Mouse (Mus musculus) liver, embryonic 12.5 days (tissue): ENCODE data around the gene Bbs5. TPM values are rescaled to one million over a fixed set of nuclear protein-coding genes. Genes with fewer than 3 reads are reported as not detected.
"Not testable (repeated sequence)": the region's sequence is repeated elsewhere in the genome, so short reads cannot be mapped to it uniquely, and the experiment has no call there.

ENCODE experiments used
- ATAC-seq: fragments of 200-750 bp; cut with Nextera tagmentation; 2 replicates; pipeline ENCODE4 v1.8.0; 2017; ENCODE audit warnings: moderate number of reproducible peaks, mild to moderate bottlenecking, moderate library complexity
- H3K27ac ChIP-seq: fragments of 300-500 bp; sonication (generic); 2 replicates; pipeline ENCODE4 v1.5.1; 2016; ENCODE audit warnings: mild to moderate bottlenecking
- H3K27me3 ChIP-seq: fragments of 300-500 bp; sonication (generic); replicated peaks from 2 replicates; pipeline ENCODE4 v1.6.1; 2016; ENCODE audit warnings: mild to moderate bottlenecking, moderate library complexity
- H3K36me3 ChIP-seq: fragments of 300-500 bp; sonication (generic); 2 replicates; pipeline ENCODE4 v1.6.1; 2016; ENCODE audit warnings: mild to moderate bottlenecking, moderate library complexity
- H3K4me1 ChIP-seq: fragments of 300-500 bp; sonication (generic); 2 replicates; pipeline ENCODE4 v1.6.1; 2016
- H3K4me2 ChIP-seq: fragments of 300-500 bp; sonication (generic); 2 replicates; pipeline ENCODE4 v1.6.1; 2016; ENCODE audit warnings: mild to moderate bottlenecking, moderate library complexity
- H3K4me3 ChIP-seq: fragments of 300-500 bp; sonication (generic); 2 replicates; pipeline ENCODE4 v1.5.1; 2016; ENCODE audit warnings: mild to moderate bottlenecking, moderate library complexity
- H3K9ac ChIP-seq: fragments of 300-500 bp; sonication (generic); 2 replicates; pipeline ENCODE4 v1.6.1; 2016; ENCODE audit warnings: mild to moderate bottlenecking, moderate library complexity
- H3K9me3 ChIP-seq: fragments of 300-500 bp; sonication (generic); replicated peaks from 2 replicates; pipeline ENCODE4 v1.6.1; 2016; ENCODE audit warnings: mild to moderate bottlenecking, moderate library complexity
- WGBS: fragments of 180-500 bp; shearing (Covaris S2); methylation state at CpG from one replicate; pipeline ENCODE4 v1.1.7; 2016; ENCODE audit not compliant: insufficient replicate concordance; 5-methylcytosine and 5-hydroxymethylcytosine counted together
- polyA plus RNA-seq: library from polyadenylated mRNA; unstranded; fragments of >200 nt; fragmentation: Nextera tagmentation; extraction: Ambion mirVana; gene quantifications from 2 replicates; pipeline ENCODE4 v1.2.1, GENCODE M21; 2016

Gene Bbs5
- polyA plus RNA-seq, 1 experiment from 2014 or later: 4.9 TPM

GRCm38 (mm10) chr2:69675266-69675665, 28.3 kb downstream of the Bbs5 start:
- Histone ChIP-seq H3K4me1 (no peaks in the 10 kb centered on the region), H3K4me2 (no peak overlapping the region), H3K36me3 (no peaks in the 10 kb centered on the region), H3K27me3 (no peaks in the 10 kb centered on the region), H3K4me3 (no peak overlapping the region), H3K9ac (no peak overlapping the region), H3K27ac (no peak overlapping the region), H3K9me3 (no peaks in the 10 kb centered on the region)
- 80% methylated on average over 9 of the region's 9 CpGs for WGBS
- ATAC-seq: no peak

GRCm38 (mm10) chr2:69676713-69677112, 29.7 kb downstream of the Bbs5 start:
- Histone ChIP-seq H3K36me3 (no peaks in the 10 kb centered on the region), H3K9me3 (no peaks in the 10 kb centered on the region), H3K9ac (no peak overlapping the region), H3K4me3 (no peak overlapping the region), H3K27ac (no peak overlapping the region), H3K4me2 (no peak overlapping the region), H3K4me1 (no peaks in the 10 kb centered on the region), H3K27me3 (no peaks in the 10 kb centered on the region)
- 30% methylated on average over 2 of the region's 2 CpGs for WGBS
- ATAC-seq: no peak

GRCm38 (mm10) chr2:69677215-69677614, 30.2 kb downstream of the Bbs5 start:
- H3K4me2 ChIP-seq, H3K4me3 ChIP-seq, H3K4me1 ChIP-seq, H3K27me3 ChIP-seq, H3K27ac ChIP-seq, H3K36me3 ChIP-seq, ATAC-seq, H3K9me3 ChIP-seq, H3K9ac ChIP-seq: not testable (repeated sequence)
- 68% methylated on average over 2 of the region's 2 CpGs for WGBS

- Histone ChIP-seq H3K36me3 (no peaks in the 10 kb centered on the region), H3K27me3 (no peaks in the 10 kb centered on the region), H3K27ac (no peak overlapping the region), H3K4me1 (no peaks in the 10 kb centered on the region), H3K4me3 (no peak overlapping the region), H3K9ac (no peak overlapping the region), H3K4me2 (no peak overlapping the region), H3K9me3 (no peaks in the 10 kb centered on the region)
- ATAC-seq: no peak
- WGBS: 56% methylated on average over 6 of the region's 6 CpGs
Observed at GRCm38 (mm10) chr2:69679990-69680389, 33.0 kb downstream of the Bbs5 start.

DNA sequence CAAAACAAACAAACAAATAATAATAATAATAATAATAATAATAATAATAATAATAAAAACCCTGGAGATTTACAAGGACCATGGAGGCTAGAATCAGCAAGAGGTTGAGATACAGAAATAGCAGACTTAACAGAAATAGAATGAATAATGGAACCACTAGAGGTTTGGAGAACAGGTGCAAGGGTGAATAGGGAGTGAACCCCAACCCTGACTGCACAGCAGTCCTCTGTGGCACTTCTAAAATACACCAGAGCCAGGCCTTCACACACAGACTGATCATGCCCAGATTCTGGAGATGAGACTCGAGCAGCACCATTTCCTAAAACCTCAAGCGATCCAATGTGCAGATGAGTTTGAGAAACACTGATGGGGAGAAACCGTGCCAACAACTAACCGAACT, 35.0 kb downstream of the Bbs5 start:
- no peaks in the 10 kb centered on the region for H3K9me3 ChIP-seq
- WGBS: 77% methylated on average over 4 of the region's 4 CpGs
- H3K27me3 ChIP-seq: no peaks in the 10 kb centered on the region
- H3K4me1 ChIP-seq: no peaks in the 10 kb centered on the region
- no peak overlapping the region for H3K4me2 ChIP-seq
- H3K27ac ChIP-seq: no peak overlapping the region
- no peak overlapping the region for H3K4me3 ChIP-seq
- H3K36me3 ChIP-seq: peaks cover 6% of the 10 kb centered on the region; the same call in 1 of the 2 replicates
- no peak overlapping the region for H3K9ac ChIP-seq
- no peak for ATAC-seq

GRCm38 (mm10) chr2:69683036-69683805, 36.2 kb downstream of the Bbs5 start:
- H3K27ac ChIP-seq: no peak overlapping the region
- no peak for ATAC-seq
- no peak overlapping the region for H3K9ac ChIP-seq
- H3K36me3 ChIP-seq: peaks cover 14% of the 10 kb centered on the region; the same call in 1 of the 2 replicates
- WGBS: 81% methylated on average over 13 of the region's 13 CpGs
- no peak overlapping the region for H3K4me2 ChIP-seq
- no peaks in the 10 kb centered on the region for H3K9me3 ChIP-seq
- no peaks in the 10 kb centered on the region for H3K4me1 ChIP-seq
- H3K27me3 ChIP-seq: no peaks in the 10 kb centered on the region
- no peak overlapping the region for H3K4me3 ChIP-seq

DNA sequence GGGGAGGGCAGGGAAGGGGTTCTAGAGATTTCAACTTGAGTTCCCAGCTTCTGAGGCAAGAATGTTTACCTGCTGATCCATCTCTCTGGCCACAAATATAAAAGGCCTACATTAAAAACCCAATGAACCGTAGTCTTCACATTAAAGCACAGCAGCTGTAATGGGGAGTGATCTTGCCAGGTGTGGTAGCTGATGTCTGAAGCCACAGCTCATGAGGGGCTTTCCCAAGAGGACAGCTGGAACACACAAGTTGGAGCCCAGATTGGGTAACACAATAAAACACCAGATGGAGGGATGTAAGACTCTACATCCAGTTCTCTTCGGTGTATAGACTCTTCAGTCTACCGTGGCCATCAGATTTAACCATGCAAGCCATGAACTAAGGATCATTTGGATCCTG, 37.5 kb downstream of the Bbs5 start:
- 80% methylated on average over 3 of the region's 3 CpGs for WGBS
- H3K4me1 ChIP-seq: no peaks in the 10 kb centered on the region
- H3K9me3 ChIP-seq: no peaks in the 10 kb centered on the region
- no peak for ATAC-seq
- H3K4me2 ChIP-seq: no peak overlapping the region
- peaks cover 21% of the 10 kb centered on the region for H3K36me3 ChIP-seq
- H3K9ac ChIP-seq: no peak overlapping the region
- H3K4me3 ChIP-seq: no peak overlapping the region
- H3K27me3 ChIP-seq: no peaks in the 10 kb centered on the region
- H3K27ac ChIP-seq: no peak overlapping the region

- H3K4me3 ChIP-seq: no peak overlapping the region
- H3K36me3 ChIP-seq: peaks cover 55% of the 10 kb centered on the region
- H3K4me2 ChIP-seq: no peak overlapping the region
- no peak for ATAC-seq
- WGBS: 81% methylated on average over 3 of the region's 3 CpGs
- H3K27ac ChIP-seq: no peak overlapping the region
- H3K4me1 ChIP-seq: no peaks in the 10 kb centered on the region
- no peak overlapping the region for H3K9ac ChIP-seq
- no peaks in the 10 kb centered on the region for H3K9me3 ChIP-seq
- no peaks in the 10 kb centered on the region for H3K27me3 ChIP-seq
Observed at GRCm38 (mm10) chr2:69690214-69690613, 43.2 kb downstream of the Bbs5 start.

DNA sequence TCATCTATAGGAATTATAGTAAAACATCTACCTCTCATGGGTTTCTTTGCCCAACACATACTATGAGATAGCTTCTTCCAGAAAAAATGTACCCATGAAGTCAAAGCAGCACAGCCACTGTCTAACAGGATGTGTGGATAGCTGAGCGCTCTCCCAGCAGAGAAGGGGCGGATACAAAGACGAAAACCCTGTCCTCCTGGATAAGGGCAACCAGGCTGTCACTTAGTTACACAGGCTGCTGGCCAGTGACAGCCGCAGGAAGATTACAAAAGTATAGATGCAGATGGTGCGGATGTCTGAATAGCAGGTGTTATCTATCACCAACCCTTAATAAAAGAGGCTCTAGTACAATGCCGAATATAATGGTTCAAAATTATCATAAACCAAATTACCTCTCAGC, 43.9 kb downstream of the Bbs5 start:
- H3K36me3 ChIP-seq: peaks cover 55% of the 10 kb centered on the region
- H3K9ac ChIP-seq: no peak overlapping the region
- no peaks in the 10 kb centered on the region for H3K27me3 ChIP-seq
- no peak overlapping the region for H3K4me2 ChIP-seq
- H3K4me1 ChIP-seq: no peaks in the 10 kb centered on the region
- 81% methylated on average over 6 of the region's 6 CpGs for WGBS
- ATAC-seq: no peak
- H3K4me3 ChIP-seq: no peak overlapping the region
- no peaks in the 10 kb centered on the region for H3K9me3 ChIP-seq
- H3K27ac ChIP-seq: no peak overlapping the region

GRCm38 (mm10) chr2:69693501-69693900, 46.5 kb downstream of the Bbs5 start:
- H3K27me3 ChIP-seq: no peaks in the 10 kb centered on the region
- WGBS: 86% methylated on average over 11 of the region's 11 CpGs
- no peak overlapping the region for H3K4me2 ChIP-seq
- no peak overlapping the region for H3K27ac ChIP-seq
- H3K9ac ChIP-seq: no peak overlapping the region
- no peak overlapping the region for H3K4me3 ChIP-seq
- H3K4me1 ChIP-seq: no peaks in the 10 kb centered on the region
- H3K9me3 ChIP-seq: no peaks in the 10 kb centered on the region
- H3K36me3 ChIP-seq: peaks cover 57% of the 10 kb centered on the region
- ATAC-seq: no peak

DNA sequence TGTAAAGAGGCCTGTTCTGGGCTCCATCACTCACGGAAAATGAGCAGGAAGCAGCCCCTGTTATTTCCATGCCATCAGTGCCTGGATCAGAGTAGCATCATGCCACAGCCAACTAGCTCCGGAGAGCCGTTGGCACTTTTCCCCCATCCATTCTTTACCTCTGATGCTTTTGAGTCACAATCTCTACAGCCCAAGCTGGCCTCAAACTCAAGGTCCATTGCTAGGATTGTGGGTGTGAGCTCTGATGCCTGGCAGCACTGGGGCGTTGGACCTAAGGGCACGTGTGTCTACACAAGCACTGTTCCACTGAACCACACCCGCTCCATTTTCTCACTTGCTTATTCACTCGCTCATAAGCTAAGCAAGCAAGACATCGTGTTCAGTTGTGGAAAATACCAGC, 53.5 kb downstream of the Bbs5 start:
- H3K36me3 ChIP-seq: peaks cover 55% of the 10 kb centered on the region
- no peak for ATAC-seq
- no peak overlapping the region for H3K9ac ChIP-seq
- H3K9me3 ChIP-seq: no peaks in the 10 kb centered on the region
- H3K4me1 ChIP-seq: no peaks in the 10 kb centered on the region
- no peak overlapping the region for H3K4me2 ChIP-seq
- H3K27ac ChIP-seq: no peak overlapping the region
- 84% methylated on average over 8 of the region's 8 CpGs for WGBS
- H3K4me3 ChIP-seq: no peak overlapping the region
- H3K27me3 ChIP-seq: no peaks in the 10 kb centered on the region

- H3K36me3 ChIP-seq: peaks cover 14% of the 10 kb centered on the region
- no peak for ATAC-seq
- H3K4me1 ChIP-seq: peaks cover 15% of the 10 kb centered on the region
- 0 out of 2 replicates have a peak overlapping the region, but pooled peaks have one; percentile 77 for H3K4me3 ChIP-seq
- peak overlapping the region; percentile 77; the same call in 1 of the 2 replicates for H3K4me2 ChIP-seq
- H3K27ac ChIP-seq: no peak overlapping the region
- WGBS: 87% methylated on average over 14 of the region's 14 CpGs
- H3K9ac ChIP-seq: no peak overlapping the region
- H3K9me3 ChIP-seq: no peaks in the 10 kb centered on the region
- H3K27me3 ChIP-seq: no peaks in the 10 kb centered on the region
Observed at GRCm38 (mm10) chr2:69712171-69712570, 65.2 kb downstream of the Bbs5 start.
